Mouse (Mus musculus) liver, embryonic 12.5 days (tissue): ENCODE data around the gene Dusp28. TPM values are rescaled to one million over a fixed set of nuclear protein-coding genes. Genes with fewer than 3 reads are reported as not detected.

ENCODE experiments used
- ATAC-seq: fragments of 200-750 bp; cut with Nextera tagmentation; 2 replicates; pipeline ENCODE4 v1.8.0; 2017; ENCODE audit warnings: moderate number of reproducible peaks, mild to moderate bottlenecking, moderate library complexity
- H3K27ac ChIP-seq: fragments of 300-500 bp; sonication (generic); 2 replicates; pipeline ENCODE4 v1.5.1; 2016; ENCODE audit warnings: mild to moderate bottlenecking
- H3K27me3 ChIP-seq: fragments of 300-500 bp; sonication (generic); replicated peaks from 2 replicates; pipeline ENCODE4 v1.6.1; 2016; ENCODE audit warnings: mild to moderate bottlenecking, moderate library complexity
- H3K36me3 ChIP-seq: fragments of 300-500 bp; sonication (generic); 2 replicates; pipeline ENCODE4 v1.6.1; 2016; ENCODE audit warnings: mild to moderate bottlenecking, moderate library complexity
- H3K4me1 ChIP-seq: fragments of 300-500 bp; sonication (generic); 2 replicates; pipeline ENCODE4 v1.6.1; 2016
- H3K4me2 ChIP-seq: fragments of 300-500 bp; sonication (generic); 2 replicates; pipeline ENCODE4 v1.6.1; 2016; ENCODE audit warnings: mild to moderate bottlenecking, moderate library complexity
- H3K4me3 ChIP-seq: fragments of 300-500 bp; sonication (generic); 2 replicates; pipeline ENCODE4 v1.5.1; 2016; ENCODE audit warnings: mild to moderate bottlenecking, moderate library complexity
- H3K9ac ChIP-seq: fragments of 300-500 bp; sonication (generic); 2 replicates; pipeline ENCODE4 v1.6.1; 2016; ENCODE audit warnings: mild to moderate bottlenecking, moderate library complexity
- H3K9me3 ChIP-seq: fragments of 300-500 bp; sonication (generic); replicated peaks from 2 replicates; pipeline ENCODE4 v1.6.1; 2016; ENCODE audit warnings: mild to moderate bottlenecking, moderate library complexity
- WGBS: fragments of 180-500 bp; shearing (Covaris S2); methylation state at CpG from one replicate; pipeline ENCODE4 v1.1.7; 2016; ENCODE audit not compliant: insufficient replicate concordance; 5-methylcytosine and 5-hydroxymethylcytosine counted together
- polyA plus RNA-seq: library from polyadenylated mRNA; unstranded; fragments of >200 nt; fragmentation: Nextera tagmentation; extraction: Ambion mirVana; gene quantifications from 2 replicates; pipeline ENCODE4 v1.2.1, GENCODE M21; 2016

Gene Dusp28
- polyA plus RNA-seq, 1 experiment from 2014 or later: 7.2 TPM

DNA sequence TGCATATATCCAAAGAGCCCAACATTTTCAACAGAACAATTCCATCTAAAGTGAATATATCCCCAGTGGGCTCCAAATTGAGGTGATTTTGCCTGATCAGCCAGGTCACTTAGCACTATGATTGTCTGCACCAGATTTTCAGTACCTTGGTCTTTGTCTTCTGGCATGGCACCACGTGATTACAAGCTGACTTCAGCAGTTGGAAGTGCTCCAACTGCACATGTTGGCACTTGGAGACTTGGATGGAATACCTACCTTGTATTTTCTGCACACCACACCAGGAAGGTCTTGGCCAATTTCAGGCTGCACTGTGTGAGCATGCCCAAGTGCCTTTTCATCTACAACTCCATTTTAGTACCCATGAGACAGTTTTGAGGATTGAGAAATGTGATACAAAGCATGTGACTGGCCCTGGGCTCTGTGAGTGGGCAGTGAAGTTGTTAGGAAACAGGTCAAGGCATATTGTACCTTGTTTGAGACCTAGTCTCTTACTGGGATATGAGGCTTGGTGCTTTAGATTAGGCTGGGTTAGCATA is 23.5 kb downstream of the Dusp28 start:
- no peak overlapping the region for H3K9ac ChIP-seq
- no peak overlapping the region for H3K4me2 ChIP-seq
- no peaks in the 10 kb centered on the region for H3K36me3 ChIP-seq
- no peak overlapping the region for H3K27ac ChIP-seq
- no peaks in the 10 kb centered on the region for H3K9me3 ChIP-seq
- 24% methylated on average over 1 of the region's 1 CpGs for WGBS
- peaks cover 19% of the 10 kb centered on the region; the same call in 1 of the 2 replicates for H3K27me3 ChIP-seq
- peaks cover 10% of the 10 kb centered on the region for H3K4me1 ChIP-seq
- H3K4me3 ChIP-seq: no peak overlapping the region
- no peak for ATAC-seq

DNA sequence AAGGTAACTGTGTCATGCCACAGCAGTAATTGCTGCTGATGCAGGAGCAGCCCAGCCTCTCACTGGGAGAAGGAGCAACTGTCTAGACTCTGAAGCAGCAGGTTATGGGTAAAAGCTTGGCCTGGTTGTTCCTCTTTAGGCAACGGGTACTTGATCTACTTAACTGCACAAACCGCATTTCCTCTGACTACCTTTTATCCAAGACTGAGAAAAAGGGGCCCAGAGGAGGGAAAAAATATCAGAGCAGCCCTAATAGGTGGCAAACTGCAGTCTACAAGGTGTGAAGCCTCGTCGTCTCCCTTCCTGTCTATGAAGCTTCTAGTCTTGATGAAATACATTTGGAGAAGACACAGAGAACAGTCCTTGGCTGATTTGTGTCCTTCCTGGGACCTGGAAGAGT is 26.8 kb downstream of the Dusp28 start:
- H3K27ac ChIP-seq: peak overlapping the region; percentile 86
- H3K9me3 ChIP-seq: no peaks in the 10 kb centered on the region
- peaks cover 14% of the 10 kb centered on the region; the same call in 1 of the 2 replicates for H3K27me3 ChIP-seq
- peak overlapping the region; percentile 91 for H3K4me2 ChIP-seq
- H3K4me3 ChIP-seq: peak overlapping the region; percentile 74
- no peak for ATAC-seq
- H3K36me3 ChIP-seq: peaks cover 8% of the 10 kb centered on the region
- H3K9ac ChIP-seq: peak overlapping the region; percentile 77
- H3K4me1 ChIP-seq: peaks cover 29% of the 10 kb centered on the region
- 68% methylated on average over 4 of the region's 4 CpGs for WGBS

DNA sequence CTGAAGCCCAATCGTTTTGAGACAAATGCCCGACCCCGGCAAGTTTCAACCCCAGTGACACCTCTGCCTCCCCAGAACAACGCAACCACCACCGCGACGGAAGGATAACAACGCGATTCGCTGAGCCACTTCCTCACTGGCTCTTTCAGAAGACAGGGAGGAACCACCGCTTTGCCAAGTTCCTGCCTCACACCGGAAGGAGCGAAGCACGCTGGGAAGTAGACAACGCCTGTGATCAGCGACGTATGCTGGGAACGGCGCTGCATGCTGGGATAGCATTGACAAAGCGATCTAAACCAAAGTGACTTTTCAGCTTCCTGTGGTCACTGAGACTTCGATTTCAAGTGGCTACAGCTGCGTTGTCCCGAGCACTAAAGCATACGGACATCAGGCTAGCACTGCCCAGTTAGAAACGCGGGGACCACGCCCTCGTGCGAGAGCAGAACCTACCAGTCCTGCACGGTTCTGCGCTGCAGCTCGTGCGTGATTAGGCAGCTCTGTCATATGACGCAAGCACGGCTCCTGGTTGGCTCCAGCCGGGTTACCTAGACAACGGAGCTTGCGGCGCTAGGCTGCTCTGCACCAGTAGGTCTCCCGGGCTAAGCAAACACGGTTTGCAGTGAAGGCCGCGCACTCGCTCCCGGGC is 27.5 kb downstream of the Dusp28 start, which contains the start of gene Capn10:
Capn10 (plus strand) TSS at position 195 of the 646 bp plus-strand sequence.
- H3K9me3 ChIP-seq: no peaks in the 10 kb centered on the region
- H3K4me1 ChIP-seq: peaks cover 29% of the 10 kb centered on the region
- H3K36me3 ChIP-seq: peaks cover 13% of the 10 kb centered on the region
- peak; percentile 99 for ATAC-seq
- H3K27me3 ChIP-seq: peaks cover 11% of the 10 kb centered on the region; the same call in 1 of the 2 replicates
- peak within 1 kb of the TSS; percentile 77 for H3K9ac ChIP-seq
- peak within 1 kb of the TSS; percentile 91 for H3K4me2 ChIP-seq
- peak within 1 kb of the TSS; percentile 86 for H3K27ac ChIP-seq
- under 1% methylated on average over 45 of the region's 45 CpGs for WGBS
- peak within 1 kb of the TSS; percentile 74 for H3K4me3 ChIP-seq

DNA sequence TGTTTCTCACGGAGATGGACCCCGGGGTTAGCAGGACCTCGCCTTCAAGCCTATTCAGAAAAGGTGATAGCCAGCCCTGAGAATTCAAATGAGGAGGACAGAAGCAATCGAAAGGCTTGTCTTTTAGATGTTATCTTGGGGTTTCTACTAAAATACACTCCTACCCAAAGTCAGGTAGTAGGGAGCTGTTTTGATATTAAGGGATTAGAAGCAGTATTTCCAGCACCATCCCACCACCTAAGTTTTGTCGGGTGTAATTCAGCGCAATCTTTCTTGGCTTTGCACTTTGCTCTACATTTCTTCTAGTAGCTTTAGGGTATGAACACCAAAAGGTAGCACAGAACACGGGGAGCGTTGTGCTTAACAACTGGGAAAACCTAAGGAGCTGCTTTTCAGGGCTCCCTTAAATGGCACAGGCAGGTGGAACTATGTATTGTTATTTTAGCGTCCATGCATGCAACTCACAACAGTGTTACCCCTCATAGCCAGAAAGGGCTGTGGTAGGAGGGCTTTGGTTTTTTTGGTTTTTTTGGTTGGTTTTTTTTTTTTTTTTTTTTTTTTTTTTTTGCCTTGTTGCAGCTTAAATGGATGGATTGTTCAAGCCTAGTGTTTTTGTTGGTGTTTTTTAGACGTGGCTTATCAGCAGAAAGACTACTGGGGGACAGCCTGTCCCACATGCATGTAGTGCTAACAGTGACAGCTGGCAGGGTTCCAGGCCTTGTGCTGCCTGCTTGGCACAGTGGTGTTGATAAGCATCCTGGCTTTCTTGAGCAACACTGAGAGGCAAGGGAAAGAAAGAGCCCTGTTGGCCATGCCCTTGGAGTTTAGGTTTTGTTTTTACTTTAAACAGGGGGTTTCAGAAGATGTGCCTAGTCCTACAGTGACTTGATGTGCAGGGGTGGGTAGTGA is 28.5 kb downstream of the Dusp28 start:
- 18% methylated on average over 10 of the region's 10 CpGs for WGBS
- no peak for ATAC-seq
- Histone ChIP-seq H3K27ac (peak overlapping the region; percentile 86), H3K36me3 (peaks cover 23% of the 10 kb centered on the region), H3K9me3 (no peaks in the 10 kb centered on the region), H3K27me3 (peaks cover 9% of the 10 kb centered on the region; the same call in 1 of the 2 replicates), H3K4me3 (peak overlapping the region; percentile 74), H3K9ac (peak overlapping the region; percentile 77), H3K4me1 (peaks cover 29% of the 10 kb centered on the region), H3K4me2 (peak overlapping the region; percentile 91)

DNA sequence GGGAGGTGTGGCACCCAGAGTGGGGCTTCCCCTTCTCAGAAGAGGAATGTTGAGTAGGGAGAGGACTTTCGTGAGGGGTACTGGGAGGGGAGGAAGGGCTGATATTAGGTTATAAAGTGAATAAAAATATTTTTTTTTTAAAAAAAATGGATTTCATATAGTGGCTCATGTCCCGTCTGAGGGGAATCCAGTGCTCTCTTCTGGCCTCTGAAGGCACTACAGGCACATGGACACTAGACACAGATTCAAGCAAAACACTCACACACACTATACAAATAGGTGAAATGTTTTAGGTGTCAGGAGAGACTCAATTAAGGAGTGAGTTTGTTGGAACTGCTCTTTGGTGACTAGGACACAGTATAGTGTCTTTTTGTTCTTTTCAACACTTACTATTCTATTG is 29.2 kb downstream of the Dusp28 start:
- peak overlapping the region; percentile 28; the same call in 1 of the 2 replicates for H3K9ac ChIP-seq
- H3K9me3 ChIP-seq: no peaks in the 10 kb centered on the region
- peaks cover 4% of the 10 kb centered on the region; the same call in 1 of the 2 replicates for H3K27me3 ChIP-seq
- peaks cover 25% of the 10 kb centered on the region for H3K36me3 ChIP-seq
- no peak for ATAC-seq
- peak overlapping the region; percentile 7; the same call in 1 of the 2 replicates for H3K27ac ChIP-seq
- 50% methylated on average over 2 of the region's 2 CpGs for WGBS
- H3K4me3 ChIP-seq: 0 out of 2 replicates have a peak overlapping the region, but pooled peaks have one; percentile 74
- peaks cover 29% of the 10 kb centered on the region for H3K4me1 ChIP-seq
- peak overlapping the region; percentile 91 for H3K4me2 ChIP-seq

DNA sequence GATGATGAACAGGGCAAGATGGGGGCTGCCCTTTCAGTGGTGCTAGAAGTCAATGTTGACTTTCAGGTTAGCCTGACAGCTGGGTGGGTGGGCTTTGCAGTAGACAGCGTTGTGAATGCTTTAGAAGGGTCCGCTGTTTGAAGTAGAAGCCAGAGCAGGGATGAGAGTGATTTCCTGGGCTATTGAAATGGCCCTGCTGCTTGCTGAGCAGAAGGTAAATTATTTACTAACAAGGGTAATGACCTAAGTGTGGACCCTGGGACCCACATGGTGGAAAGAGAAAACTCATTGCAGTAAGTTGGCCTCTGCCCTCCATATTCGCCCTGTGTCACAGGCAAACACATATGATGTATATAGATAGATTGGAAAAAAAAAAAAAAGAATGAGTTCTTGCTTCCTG is 29.7 kb downstream of the Dusp28 start:
- ATAC-seq: no peak
- H3K9me3 ChIP-seq: no peaks in the 10 kb centered on the region
- peak overlapping the region; percentile 6 for H3K4me2 ChIP-seq
- peaks cover 1% of the 10 kb centered on the region; the same call in 1 of the 2 replicates for H3K27me3 ChIP-seq
- H3K36me3 ChIP-seq: peaks cover 25% of the 10 kb centered on the region
- WGBS: 81% methylated on average over 3 of the region's 3 CpGs
- no peak overlapping the region for H3K27ac ChIP-seq
- no peak overlapping the region for H3K4me3 ChIP-seq
- no peak overlapping the region for H3K9ac ChIP-seq
- H3K4me1 ChIP-seq: peaks cover 29% of the 10 kb centered on the region

DNA sequence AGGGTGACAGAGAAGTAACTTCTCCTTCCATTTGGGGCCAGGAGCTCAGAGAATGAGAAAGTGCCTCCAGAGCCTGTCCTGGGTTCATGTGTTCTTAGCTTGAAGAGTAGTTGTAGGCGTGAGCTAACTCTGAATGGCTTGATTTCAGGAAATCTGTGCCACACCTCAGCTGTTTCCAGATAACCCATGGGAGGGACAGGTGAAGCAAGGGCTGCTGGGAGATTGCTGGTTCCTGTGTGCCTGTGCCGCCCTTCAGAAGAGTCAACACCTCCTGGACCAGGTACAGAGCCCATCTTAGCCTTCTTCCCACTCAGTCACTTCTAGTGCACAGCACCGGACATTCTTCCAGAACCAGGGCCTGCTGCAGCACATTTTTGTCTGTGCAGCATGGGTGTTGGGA is 31.0 kb downstream of the Dusp28 start:
- no peak overlapping the region for H3K27ac ChIP-seq
- peaks cover 37% of the 10 kb centered on the region for H3K36me3 ChIP-seq
- peaks cover 29% of the 10 kb centered on the region for H3K4me1 ChIP-seq
- H3K9ac ChIP-seq: no peak overlapping the region
- H3K9me3 ChIP-seq: no peaks in the 10 kb centered on the region
- ATAC-seq: no peak
- H3K4me3 ChIP-seq: no peak overlapping the region
- H3K27me3 ChIP-seq: no peaks in the 10 kb centered on the region
- WGBS: 75% methylated on average over 3 of the region's 3 CpGs
- H3K4me2 ChIP-seq: no peak overlapping the region

DNA sequence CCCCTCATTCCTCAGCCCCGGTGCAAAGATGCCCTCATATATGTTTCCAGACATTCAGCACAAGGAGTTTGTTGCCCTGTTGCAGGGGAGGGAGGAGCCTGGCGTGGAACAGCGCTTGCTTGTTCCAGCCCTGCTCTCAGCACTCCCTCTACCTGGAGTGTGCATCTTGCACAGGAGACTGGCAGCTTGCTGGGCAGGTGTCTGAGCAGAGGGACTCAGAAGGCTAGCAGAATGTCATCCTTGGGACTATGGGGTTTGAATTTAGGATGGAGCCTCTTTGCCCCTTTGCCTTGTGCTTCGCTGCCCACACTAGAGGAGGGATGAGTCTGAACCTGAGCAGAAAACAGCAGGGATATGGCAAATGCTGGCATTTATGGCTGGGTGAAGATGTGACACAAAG is 33.0 kb downstream of the Dusp28 start:
- Histone ChIP-seq H3K4me3 (no peak overlapping the region), H3K9ac (no peak overlapping the region), H3K4me1 (peaks cover 21% of the 10 kb centered on the region), H3K27me3 (no peaks in the 10 kb centered on the region), H3K36me3 (peaks cover 56% of the 10 kb centered on the region), H3K4me2 (no peak overlapping the region), H3K9me3 (no peaks in the 10 kb centered on the region), H3K27ac (no peak overlapping the region)
- ATAC-seq: no peak
- WGBS: 70% methylated on average over 4 of the region's 4 CpGs

DNA sequence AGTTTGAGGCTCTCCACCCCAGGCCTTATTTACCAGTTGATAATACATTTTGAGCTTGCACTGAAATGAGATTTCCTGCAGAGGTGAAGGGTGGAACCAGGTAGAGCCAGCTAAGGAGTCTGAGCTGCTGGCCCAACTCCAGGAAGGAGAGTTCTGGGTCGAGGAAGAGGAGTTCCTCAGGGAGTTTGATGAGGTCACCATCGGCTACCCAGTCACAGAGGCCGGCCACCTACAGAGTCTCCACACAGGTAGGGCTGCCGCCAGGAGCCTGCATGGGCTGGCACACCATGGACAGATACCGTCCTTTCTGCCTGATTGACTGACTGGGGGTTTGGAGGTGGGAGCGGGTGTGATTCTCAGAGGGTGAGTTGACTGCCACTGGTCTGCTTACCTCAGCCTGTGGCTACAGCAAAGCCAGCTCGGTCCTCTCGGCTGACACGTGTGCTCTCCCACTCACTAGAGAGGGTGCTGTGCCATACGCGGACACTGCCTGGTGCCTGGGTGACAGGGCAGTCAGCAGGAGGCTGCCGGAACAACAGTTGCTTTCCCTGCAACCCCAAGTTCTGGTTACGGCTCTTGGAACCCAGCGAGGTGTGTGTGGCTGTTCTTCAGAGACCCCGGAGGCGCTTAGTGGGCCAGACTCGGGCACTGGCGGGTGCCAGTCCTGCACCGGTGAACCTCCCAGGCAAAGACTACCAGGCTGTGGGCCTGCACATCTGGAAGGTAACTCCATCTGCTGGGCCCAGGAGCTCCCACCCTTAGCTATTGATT is 36.6 kb downstream of the Dusp28 start:
- WGBS: 86% methylated on average over 19 of the region's 19 CpGs
- Histone ChIP-seq H3K27ac (no peak overlapping the region), H3K27me3 (no peaks in the 10 kb centered on the region), H3K4me1 (no peaks in the 10 kb centered on the region), H3K4me2 (no peak overlapping the region), H3K9ac (no peak overlapping the region), H3K36me3 (peaks cover 81% of the 10 kb centered on the region), H3K9me3 (no peaks in the 10 kb centered on the region), H3K4me3 (no peak overlapping the region)
- no peak for ATAC-seq

DNA sequence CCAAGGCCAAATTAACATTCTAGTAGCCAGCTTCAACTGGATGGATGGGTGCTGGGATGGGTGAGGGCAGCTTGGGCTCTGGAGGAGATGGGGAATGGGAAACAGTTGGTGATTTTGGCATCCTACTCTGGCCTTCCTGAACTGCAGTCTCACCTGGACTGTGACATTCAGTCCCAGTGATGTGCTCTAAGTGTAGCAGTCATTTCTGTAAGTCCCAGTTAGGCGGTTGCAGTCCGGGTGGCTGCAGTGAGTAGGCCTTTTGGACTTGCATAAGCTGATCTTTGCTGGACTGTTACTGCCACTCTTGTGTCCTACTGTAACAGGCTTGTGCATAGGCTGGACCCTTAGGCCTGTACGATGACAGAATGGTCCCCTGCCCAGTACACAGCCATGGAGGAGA is 41.2 kb downstream of the Dusp28 start:
- Histone ChIP-seq H3K9ac (no peak overlapping the region), H3K27ac (no peak overlapping the region), H3K4me1 (no peaks in the 10 kb centered on the region), H3K4me3 (no peak overlapping the region), H3K36me3 (peaks cover 56% of the 10 kb centered on the region), H3K9me3 (no peaks in the 10 kb centered on the region), H3K4me2 (no peak overlapping the region), H3K27me3 (no peaks in the 10 kb centered on the region)
- WGBS: 74% methylated on average over 3 of the region's 3 CpGs
- ATAC-seq: no peak

DNA sequence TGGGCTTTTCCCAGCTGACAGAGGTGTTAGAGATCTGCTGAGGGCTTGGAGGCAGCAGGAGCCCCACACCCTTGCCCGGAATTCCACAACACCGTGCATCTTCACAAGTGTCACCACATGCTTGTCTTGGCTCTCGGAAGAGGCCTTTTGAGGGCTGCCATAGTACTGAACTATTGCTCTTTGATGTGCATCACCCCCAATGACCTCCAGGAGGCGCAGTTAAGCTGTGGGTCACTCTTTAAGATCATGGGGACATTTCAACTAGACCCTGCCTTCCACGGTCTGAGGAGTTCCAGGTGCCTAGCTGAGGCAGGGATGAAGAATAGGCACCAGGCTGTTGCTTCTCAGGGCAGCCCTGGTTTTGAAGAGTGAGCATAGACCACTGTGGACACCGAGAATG is 42.6 kb downstream of the Dusp28 start:
- Histone ChIP-seq H3K36me3 (peaks cover 41% of the 10 kb centered on the region), H3K27me3 (no peaks in the 10 kb centered on the region), H3K9me3 (no peaks in the 10 kb centered on the region), H3K4me2 (no peak overlapping the region), H3K4me3 (no peak overlapping the region), H3K9ac (no peak overlapping the region), H3K4me1 (no peaks in the 10 kb centered on the region), H3K27ac (no peak overlapping the region)
- ATAC-seq: no peak
- 49% methylated on average over 6 of the region's 6 CpGs for WGBS
